Mouse (Mus musculus): ENCODE measurements at regions not wholly inside any gene's neighbourhood (a gene's known extent, or its start where the extent isn't known, plus 50 kb on each side); places are given as distances from the start of the nearest gene placed in this dataset.
"Not testable (repeated sequence)": the region's sequence is repeated elsewhere in the genome, so short reads cannot be mapped to it uniquely, and the experiment has no call there.

- DNase-seq = no peak
Measured at GRCm38 (mm10) chr1:83970641-83971285, 393.2 kb downstream of the Pid1 start.

GRCm38 (mm10) chr1:83964631-83965030 lies 399.3 kb downstream of the Pid1 start:
- not testable (repeated sequence) for DNase-seq

- DNase-seq = no peak
Measured at GRCm38 (mm10) chr1:83961761-83962160, 402.2 kb downstream of the Pid1 start.

- DNase-seq = no peak
Measured at GRCm38 (mm10) chr1:83959756-83960155, 404.2 kb downstream of the Pid1 start.

GRCm38 (mm10) chr1:83922900-83923299 lies 441.1 kb downstream of the Pid1 start:
- no peak for DNase-seq

- no peak for DNase-seq
Measured at GRCm38 (mm10) chr1:83915454-83915853, 448.5 kb downstream of the Pid1 start.

GRCm38 (mm10) chr1:83907347-83907746 lies 456.6 kb downstream of the Pid1 start:
- DNase-seq = no peak

GRCm38 (mm10) chr1:83906906-83907305 lies 457.1 kb downstream of the Pid1 start:
- no peak for DNase-seq

GRCm38 (mm10) chr1:83900135-83900534 lies 463.8 kb downstream of the Pid1 start:
- no peak for DNase-seq

- DNase-seq = no peak
Measured at GRCm38 (mm10) chr1:83896650-83897049, 467.3 kb downstream of the Pid1 start.

GRCm38 (mm10) chr1:83879109-83879399 lies 471.1 kb upstream of the Sphkap start:
- no peak for DNase-seq

GRCm38 (mm10) chr1:83878330-83879108 lies 470.5 kb upstream of the Sphkap start:
- DNase-seq = no peak

GRCm38 (mm10) chr1:83870853-83871567 lies 463.0 kb upstream of the Sphkap start:
- no peak for DNase-seq

- no peak for DNase-seq
Measured at GRCm38 (mm10) chr1:83869046-83869445, 461.0 kb upstream of the Sphkap start.

GRCm38 (mm10) chr1:83862541-83862940 lies 454.5 kb upstream of the Sphkap start:
- no peak for DNase-seq

- DNase-seq = no peak
Measured at GRCm38 (mm10) chr1:83862128-83862527, 454.1 kb upstream of the Sphkap start.

- DNase-seq = no peak
Measured at GRCm38 (mm10) chr1:83859732-83860424, 451.9 kb upstream of the Sphkap start.

- no peak for DNase-seq
Measured at GRCm38 (mm10) chr1:83853996-83854395, 446.0 kb upstream of the Sphkap start.

- no peak for DNase-seq
Measured at GRCm38 (mm10) chr1:83851081-83851480, 443.1 kb upstream of the Sphkap start.

- DNase-seq = no peak
Measured at GRCm38 (mm10) chr1:83848414-83848813, 440.4 kb upstream of the Sphkap start.

GRCm38 (mm10) chr1:83847992-83848391 lies 440.0 kb upstream of the Sphkap start:
- DNase-seq = no peak

- DNase-seq = peak; percentile 1
Measured at GRCm38 (mm10) chr1:83844827-83845379, 436.9 kb upstream of the Sphkap start.

- DNase-seq = no peak
Measured at GRCm38 (mm10) chr1:83835965-83836364, 428.0 kb upstream of the Sphkap start.
